Mouse (Mus musculus) spleen, adult 2 months (tissue): ENCODE measurements around the gene Pmm1.

Experiments
- CTCF ChIP-seq: fragments of 200-500 bp; IDR thresholded peaks from 2 replicates; pipeline ENCODE4 v1.5.1; 2011; ENCODE audit warnings: mild to moderate bottlenecking, inconsistent platforms; ENCODE audit not compliant: insufficient read depth, insufficient read length, insufficient replicate concordance; ENCODE audit errors: extremely low read depth
- POLR2A ChIP-seq: fragments of 200-500 bp; IDR thresholded peaks from 2 replicates; pipeline ENCODE4 v1.6.1; 2011; ENCODE audit warnings: low read depth, low read length, inconsistent platforms

GRCm38 (mm10) chr15:81949476-81950131 lies 11.1 kb downstream of the Pmm1 start:
- TF ChIP-seq CTCF (no peak), POLR2A (no peak)
